Mouse (Mus musculus): ENCODE measurements around the gene Dusp27. TPM values are rescaled to one million over a fixed set of nuclear protein-coding genes. Genes with fewer than 3 reads are reported as not detected.

The Dusp27 gene
- not detected for total RNA-seq (2023)

GRCm38 (mm10) chr1:166127719-166128118, at the start of gene Dusp27:
Dusp27 (minus strand) TSS chr1:166127922.

GRCm38 (mm10) chr1:166130224-166130860, 2.6 kb upstream of the Dusp27 start, which contains the start of gene Gpa33:
Gpa33 (plus strand) TSS chr1:166130238.

Other genes starting within 250 kb of the Dusp27 start
- 43.5 TPM for gene Pou2f1, start 125.2 kb downstream of the Dusp27 start, total RNA-seq (2023)
- gene Gpa33, start 2.3 kb upstream of the Dusp27 start, total RNA-seq (2023): not detected
- gene Mael, start 110.8 kb upstream of the Dusp27 start, total RNA-seq (2023): not detected
- 1.0 TPM for gene Ildr2, start 126.2 kb upstream of the Dusp27 start, total RNA-seq (2023)

Measured in CD4-positive naive resting alpha-beta T cell, adult 57 days (primary cell).